Mouse (Mus musculus): ENCODE results near the gene Dpm2. TPM values are rescaled to one million over a fixed set of nuclear protein-coding genes. Genes with fewer than 3 reads are reported as not detected.

Gene Dpm2
- polyA plus RNA-seq, 1 experiment from 2014 or later: 106 TPM

- H3K4me1 ChIP-seq (ENCODE audit: insufficient read depth, low read length): peaks cover 16% of the 10 kb centered on the region
- no peak overlapping the region for H3K27ac ChIP-seq (ENCODE audit: low read length)
- H3K4me2 ChIP-seq (replicated peaks; ENCODE audit: low read depth, low read length): no peak overlapping the region
- no peaks in the 10 kb centered on the region for H3K27me3 ChIP-seq (ENCODE audit: insufficient read depth, low read length)
- no peak overlapping the region for H3K9ac ChIP-seq (replicated peaks; ENCODE audit: low read length)
- 0 out of 2 replicates have a peak, but pooled peaks cover 2% of the 10 kb centered on the region for H3K36me3 ChIP-seq (ENCODE audit: insufficient read depth, low read length)
- no peak overlapping the region for H3K4me3 ChIP-seq (ENCODE audit: low read length)
- ATAC-seq (ENCODE audit: low FRiP score, low TSS enrichment): no peak
- 55% methylated on average over 6 of the region's 6 CpGs for WGBS
- H3K9me3 ChIP-seq (ENCODE audit: low read length): no peaks in the 10 kb centered on the region
Measured at GRCm38 (mm10) chr2:32591249-32591648, 20.6 kb downstream of the Dpm2 start.

GRCm38 (mm10) chr2:32596725-32597124, 26.1 kb downstream of the Dpm2 start:
- H3K4me3 ChIP-seq (ENCODE audit: low read length): no peak overlapping the region

DNA sequence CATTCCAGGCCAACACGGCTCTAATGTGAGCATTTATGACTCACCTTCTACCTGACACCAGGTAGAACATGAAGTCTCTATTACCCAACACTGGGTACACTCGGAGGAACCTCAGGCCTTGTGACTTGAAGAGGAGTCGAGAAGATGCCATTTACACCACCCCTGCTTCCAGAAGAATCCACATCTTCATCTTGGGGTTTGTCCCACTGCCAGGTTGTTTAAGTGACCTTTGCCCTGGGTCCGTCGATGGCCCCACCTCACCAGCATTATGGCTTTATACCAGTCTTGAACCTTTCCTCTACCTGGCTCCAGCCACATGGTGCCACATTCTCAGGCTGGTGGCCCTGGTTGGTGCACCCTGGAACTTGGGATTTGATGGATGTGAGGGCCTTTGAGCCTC, 26.6 kb downstream of the Dpm2 start:
- H3K9me3 ChIP-seq (ENCODE audit: low read length): no peaks in the 10 kb centered on the region
- 0 out of 2 replicates have a peak, but pooled peaks cover 2% of the 10 kb centered on the region for H3K36me3 ChIP-seq (ENCODE audit: insufficient read depth, low read length)
- WGBS: 85% methylated on average over 5 of the region's 5 CpGs
- no peak overlapping the region for H3K27ac ChIP-seq (ENCODE audit: low read length)
- no peak overlapping the region for H3K9ac ChIP-seq (replicated peaks; ENCODE audit: low read length)
- no peak overlapping the region for H3K4me2 ChIP-seq (replicated peaks; ENCODE audit: low read depth, low read length)
- ATAC-seq (ENCODE audit: low FRiP score, low TSS enrichment): no peak
- H3K4me1 ChIP-seq (ENCODE audit: insufficient read depth, low read length): peaks cover 4% of the 10 kb centered on the region
- H3K4me3 ChIP-seq (ENCODE audit: low read length): no peak overlapping the region
- H3K27me3 ChIP-seq (ENCODE audit: insufficient read depth, low read length): no peaks in the 10 kb centered on the region

More at GRCm38 (mm10) chr2:32596725-32597124, 26.1 kb downstream of the Dpm2 start:
- H3K4me2 ChIP-seq (replicated peaks; ENCODE audit: low read depth, low read length): no peak overlapping the region
- H3K9ac ChIP-seq (replicated peaks; ENCODE audit: low read length): no peak overlapping the region
- no peaks in the 10 kb centered on the region for H3K27me3 ChIP-seq (ENCODE audit: insufficient read depth, low read length)
- H3K27ac ChIP-seq (ENCODE audit: low read length): no peak overlapping the region
- peaks cover 4% of the 10 kb centered on the region; the same call in 1 of the 2 replicates for H3K4me1 ChIP-seq (ENCODE audit: insufficient read depth, low read length)
- no peaks in the 10 kb centered on the region for H3K9me3 ChIP-seq (ENCODE audit: low read length)
- 91% methylated on average over 13 of the region's 13 CpGs for WGBS
- no peak for ATAC-seq (ENCODE audit: low FRiP score, low TSS enrichment)
- 0 out of 2 replicates have a peak, but pooled peaks cover 2% of the 10 kb centered on the region for H3K36me3 ChIP-seq (ENCODE audit: insufficient read depth, low read length)

DNA sequence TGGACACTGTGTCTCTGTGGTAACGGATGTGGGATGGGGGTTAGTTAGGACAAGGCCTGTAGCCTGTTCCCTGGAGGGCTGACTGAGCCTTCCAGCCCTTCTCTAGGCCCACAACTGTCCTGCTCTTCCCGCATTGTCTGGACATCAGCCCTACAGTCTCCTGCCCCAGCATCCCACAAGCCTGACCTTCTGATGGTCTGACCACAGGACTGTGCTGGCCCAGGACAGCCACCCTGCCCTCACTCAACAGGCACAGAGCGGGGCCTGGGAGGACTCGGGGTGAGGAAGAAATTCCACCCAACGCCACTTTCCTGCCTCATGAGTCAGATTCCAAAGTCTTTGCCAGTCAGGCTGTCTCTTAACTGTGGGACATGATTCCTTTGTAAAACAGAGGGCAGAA, 27.0 kb downstream of the Dpm2 start:
- Histone ChIP-seq H3K9ac (replicated peaks; ENCODE audit: low read length) (no peak overlapping the region), H3K27me3 (ENCODE audit: insufficient read depth, low read length) (no peaks in the 10 kb centered on the region), H3K9me3 (ENCODE audit: low read length) (no peaks in the 10 kb centered on the region), H3K4me3 (ENCODE audit: low read length) (no peak overlapping the region), H3K4me1 (ENCODE audit: insufficient read depth, low read length) (peaks cover 9% of the 10 kb centered on the region), H3K27ac (ENCODE audit: low read length) (no peak overlapping the region), H3K4me2 (replicated peaks; ENCODE audit: low read depth, low read length) (no peak overlapping the region), H3K36me3 (ENCODE audit: insufficient read depth, low read length) (0 out of 2 replicates have a peak, but pooled peaks cover 2% of the 10 kb centered on the region)
- ATAC-seq (ENCODE audit: low FRiP score, low TSS enrichment): no peak
- 89% methylated on average over 5 of the region's 5 CpGs for WGBS

DNA sequence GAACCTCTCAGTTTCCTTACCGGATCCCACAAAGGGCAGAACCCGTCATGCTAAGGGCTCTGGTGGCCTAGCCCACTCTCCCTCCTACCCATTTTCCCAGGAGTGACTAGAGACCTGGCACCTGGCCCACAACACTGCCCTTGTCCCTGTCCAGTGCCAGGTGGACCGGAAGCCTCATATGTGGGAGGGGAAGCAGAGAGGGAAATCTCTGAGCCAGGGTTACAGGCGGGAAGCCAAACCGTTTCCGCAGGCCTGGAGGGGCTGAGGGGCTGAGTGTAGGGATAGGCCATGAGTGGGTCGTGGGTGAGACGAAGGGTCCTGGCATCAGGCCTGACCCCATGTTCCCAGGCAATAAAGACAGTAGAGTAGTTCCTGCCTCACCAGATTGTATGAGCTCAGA, 27.8 kb downstream of the Dpm2 start:
- 61% methylated on average over 8 of the region's 8 CpGs for WGBS
- H3K27me3 ChIP-seq (ENCODE audit: insufficient read depth, low read length): no peaks in the 10 kb centered on the region
- H3K27ac ChIP-seq (ENCODE audit: low read length): no peak overlapping the region
- H3K4me3 ChIP-seq (ENCODE audit: low read length): no peak overlapping the region
- no peak overlapping the region for H3K9ac ChIP-seq (replicated peaks; ENCODE audit: low read length)
- no peak for ATAC-seq (ENCODE audit: low FRiP score, low TSS enrichment)
- H3K36me3 ChIP-seq (ENCODE audit: insufficient read depth, low read length): 0 out of 2 replicates have a peak, but pooled peaks cover 2% of the 10 kb centered on the region
- no peak overlapping the region for H3K4me2 ChIP-seq (replicated peaks; ENCODE audit: low read depth, low read length)
- H3K4me1 ChIP-seq (ENCODE audit: insufficient read depth, low read length): peaks cover 9% of the 10 kb centered on the region
- H3K9me3 ChIP-seq (ENCODE audit: low read length): no peaks in the 10 kb centered on the region

GRCm38 (mm10) chr2:32599409-32599808, 28.8 kb downstream of the Dpm2 start, which contains the start of gene St6galnac6:
Gene St6galnac6 (plus strand): TSS chr2:32599709.
- H3K36me3 ChIP-seq (ENCODE audit: insufficient read depth, low read length): no peaks in the 10 kb centered on the region
- H3K9ac ChIP-seq (replicated peaks; ENCODE audit: low read length): no peak within 1 kb of the TSS
- no peak for ATAC-seq (ENCODE audit: low FRiP score, low TSS enrichment)
- peaks cover 9% of the 10 kb centered on the region for H3K4me1 ChIP-seq (ENCODE audit: insufficient read depth, low read length)
- no peaks in the 10 kb centered on the region for H3K27me3 ChIP-seq (ENCODE audit: insufficient read depth, low read length)
- H3K4me3 ChIP-seq (ENCODE audit: low read length): no peak within 1 kb of the TSS
- 95% methylated on average over 3 of the region's 3 CpGs for WGBS
- no peak within 1 kb of the TSS for H3K4me2 ChIP-seq (replicated peaks; ENCODE audit: low read depth, low read length)
- H3K9me3 ChIP-seq (ENCODE audit: low read length): no peaks in the 10 kb centered on the region
- H3K27ac ChIP-seq (ENCODE audit: low read length): no peak within 1 kb of the TSS

DNA sequence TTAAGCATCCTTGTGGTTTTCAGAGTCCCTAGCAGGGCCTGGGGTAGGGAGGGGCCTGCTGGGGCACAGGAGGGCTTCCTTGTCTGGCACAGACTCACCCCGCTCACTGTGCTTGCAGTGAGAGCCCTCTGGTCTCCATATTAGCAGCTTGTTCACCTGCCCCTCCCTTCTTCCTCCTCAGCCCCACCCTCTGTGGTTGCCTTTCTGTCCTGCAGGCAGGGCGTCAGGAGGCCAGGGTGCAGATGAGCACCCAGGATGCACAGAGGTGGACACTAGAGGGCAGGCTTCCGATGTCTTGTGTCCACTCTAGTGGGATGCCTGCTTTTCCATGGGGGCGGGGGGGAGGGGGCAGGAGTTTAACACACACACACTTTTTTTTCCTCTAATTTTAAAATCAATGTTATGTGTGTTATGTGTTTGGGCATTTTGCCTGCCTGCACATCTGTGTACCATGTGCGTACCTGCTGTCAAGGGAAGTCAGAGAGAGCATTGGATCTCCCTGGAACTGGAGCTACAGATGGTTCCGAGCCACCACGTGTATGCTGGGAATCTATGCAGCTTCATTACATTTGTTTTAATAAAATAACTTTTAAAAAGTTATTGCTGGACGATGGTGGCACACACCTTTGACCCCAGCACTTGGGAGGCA, 30.9 kb downstream of the Dpm2 start:
- 44% methylated on average over 8 of the region's 8 CpGs for WGBS
- H3K36me3 ChIP-seq (ENCODE audit: insufficient read depth, low read length): no peaks in the 10 kb centered on the region

DNA sequence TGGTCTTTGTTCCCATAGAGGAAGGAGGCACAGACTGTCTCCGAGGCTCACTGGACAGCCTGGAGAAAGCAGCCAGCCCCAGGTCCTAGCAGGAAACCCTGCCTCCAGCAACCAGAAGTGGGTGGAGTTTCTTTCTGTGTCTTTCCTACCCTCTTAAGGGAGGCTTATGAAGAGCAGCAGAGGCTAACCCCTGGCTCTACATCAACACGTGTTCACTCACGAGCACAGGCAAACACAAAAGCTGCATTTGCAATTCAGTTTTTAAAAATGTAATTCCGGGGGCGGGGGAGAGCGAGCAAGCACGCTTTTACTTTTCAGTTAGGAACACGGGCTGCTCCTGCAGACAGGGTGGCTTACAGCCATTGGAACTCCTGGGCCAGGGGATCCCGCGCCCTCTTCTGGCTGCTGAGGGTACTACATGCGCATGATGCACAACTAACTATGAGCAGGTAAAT, 32.0 kb downstream of the Dpm2 start:
- Histone ChIP-seq H3K9ac (replicated peaks; ENCODE audit: low read length) (peak overlapping the region; percentile 42), H3K4me3 (ENCODE audit: low read length) (peak overlapping the region; percentile 47), H3K4me2 (replicated peaks; ENCODE audit: low read depth, low read length) (peak overlapping the region; percentile 54), H3K27me3 (ENCODE audit: insufficient read depth, low read length) (no peaks in the 10 kb centered on the region), H3K4me1 (ENCODE audit: insufficient read depth, low read length) (peaks cover 14% of the 10 kb centered on the region), H3K9me3 (ENCODE audit: low read length) (no peaks in the 10 kb centered on the region), H3K27ac (ENCODE audit: low read length) (peak overlapping the region; percentile 73), H3K36me3 (ENCODE audit: insufficient read depth, low read length) (no peaks in the 10 kb centered on the region)
- ATAC-seq (ENCODE audit: low FRiP score, low TSS enrichment): peak; percentile 76
- 0% methylated on average over 11 of the region's 11 CpGs for WGBS

More for the DNA sequence above, 30.9 kb downstream of the Dpm2 start:
- Histone ChIP-seq H3K9me3 (ENCODE audit: low read length) (no peaks in the 10 kb centered on the region), H3K9ac (replicated peaks; ENCODE audit: low read length) (no peak overlapping the region), H3K4me1 (ENCODE audit: insufficient read depth, low read length) (peaks cover 9% of the 10 kb centered on the region), H3K27me3 (ENCODE audit: insufficient read depth, low read length) (no peaks in the 10 kb centered on the region), H3K4me2 (replicated peaks; ENCODE audit: low read depth, low read length) (no peak overlapping the region), H3K27ac (ENCODE audit: low read length) (no peak overlapping the region), H3K4me3 (ENCODE audit: low read length) (no peak overlapping the region)
- ATAC-seq (ENCODE audit: low FRiP score, low TSS enrichment): peak; percentile 57; the same call in 1 of the 2 replicates

- no peak overlapping the region for H3K4me2 ChIP-seq (replicated peaks; ENCODE audit: low read depth, low read length)
- ATAC-seq (ENCODE audit: low FRiP score, low TSS enrichment): no peak
- 43% methylated on average over 10 of the region's 10 CpGs for WGBS
- no peak overlapping the region for H3K27ac ChIP-seq (ENCODE audit: low read length)
- H3K36me3 ChIP-seq (ENCODE audit: insufficient read depth, low read length): no peaks in the 10 kb centered on the region
- peaks cover 29% of the 10 kb centered on the region for H3K4me1 ChIP-seq (ENCODE audit: insufficient read depth, low read length)
- no peaks in the 10 kb centered on the region for H3K9me3 ChIP-seq (ENCODE audit: low read length)
- H3K9ac ChIP-seq (replicated peaks; ENCODE audit: low read length): no peak overlapping the region
- H3K4me3 ChIP-seq (ENCODE audit: low read length): no peak overlapping the region
- H3K27me3 ChIP-seq (ENCODE audit: insufficient read depth, low read length): no peaks in the 10 kb centered on the region
Measured at GRCm38 (mm10) chr2:32604631-32605030, 34.0 kb downstream of the Dpm2 start.

All from kidney, embryonic 16.5 days (tissue).